Mouse (Mus musculus) E14TG2a.4 (cell line): ENCODE data around the gene Snx18.

ENCODE experiments used
- CTCF ChIP-seq: conservative IDR thresholded peaks from 2 replicates; pipeline ENCODE4 v1.5.1; 2014; ENCODE audit warnings: low read length
- POU5F1 ChIP-seq: IDR thresholded peaks from 2 replicates; pipeline ENCODE4 v1.6.1; 2014; ENCODE audit warnings: low read length, borderline replicate concordance

DNA sequence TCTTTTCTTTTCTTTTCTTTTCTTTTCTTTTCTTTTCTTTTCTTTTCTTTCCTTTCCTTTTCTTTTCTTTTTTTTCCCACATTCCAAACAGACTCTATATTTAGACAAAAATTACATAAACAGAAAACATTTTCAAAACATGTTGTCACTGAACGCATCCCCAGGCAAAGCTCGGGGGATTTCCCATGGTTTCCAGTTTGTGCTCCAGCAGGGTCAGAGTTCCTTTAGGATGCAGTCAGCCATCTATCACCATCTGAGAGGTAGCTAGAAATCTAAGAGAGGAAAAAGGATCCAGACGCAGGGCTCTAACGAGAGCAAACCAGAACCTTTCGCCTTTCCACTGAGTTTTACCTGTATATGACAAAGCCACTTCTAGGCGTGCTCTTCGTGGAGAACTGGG lies 52.0 kb downstream of the Snx18 start:
- TF ChIP-seq CTCF (no peak), POU5F1 (no peak)
